Mouse (Mus musculus) G1E (cell line): Measurements from ENCODE around the gene Tmco4.

Source experiments
- CTCF ChIP-seq: IDR thresholded peaks from 2 replicates; pipeline ENCODE4 v1.5.1; 2012; ENCODE audit warnings: low read depth, low read length, inconsistent platforms, mixed read lengths
- GATA1 ChIP-seq: IDR thresholded peaks from 2 replicates; pipeline ENCODE4 v1.6.1; 2012; ENCODE audit warnings: borderline replicate concordance, low read length, inconsistent platforms, mixed read lengths
- GATA2 ChIP-seq: IDR thresholded peaks from 2 replicates; pipeline ENCODE4 v1.6.1; 2012; ENCODE audit warnings: low read depth, low read length, inconsistent platforms, borderline replicate concordance
- POLR2AphosphoS5 ChIP-seq: IDR thresholded peaks from 2 replicates; pipeline ENCODE4 v1.6.1; 2012; ENCODE audit warnings: low read depth, low read length, inconsistent platforms; ENCODE audit not compliant: insufficient replicate concordance
- TAL1 ChIP-seq: conservative IDR thresholded peaks from 2 replicates; pipeline ENCODE4 v1.6.1; 2012; ENCODE audit warnings: low read depth, low read length, inconsistent platforms, mixed read lengths

DNA sequence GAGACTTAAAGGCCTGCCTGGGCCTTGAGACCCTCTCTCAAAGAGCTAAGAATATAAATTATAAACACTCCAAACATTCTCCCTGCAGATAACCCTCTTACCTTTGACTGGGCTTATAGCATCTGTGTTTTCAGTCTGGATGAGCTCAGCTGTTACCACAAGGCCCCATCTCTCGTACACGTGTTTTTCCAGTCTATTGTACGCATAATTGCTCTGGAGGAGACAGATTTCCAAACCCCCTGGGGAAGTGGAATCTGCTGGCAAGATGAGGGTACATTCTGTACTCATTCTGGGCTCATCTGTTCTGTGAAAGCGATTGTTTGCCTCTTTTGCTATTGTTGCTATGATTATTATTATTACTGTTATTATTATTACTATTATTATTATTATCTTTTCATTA lies 46.3 kb downstream of the Tmco4 start:
- TF ChIP-seq CTCF: no peak
- TF ChIP-seq POLR2AphosphoS5: no peak
- no peak for TF ChIP-seq GATA1
- no peak for TF ChIP-seq TAL1
- TF ChIP-seq GATA2: no peak
